Mouse (Mus musculus) cerebellum, adult (tissue): ENCODE data around the gene Nuak1.

Source experiments
- ATAC-seq: cut with Nextera tagmentation; 2 replicates; pipeline ENCODE4 v1.9.2; 2017; ENCODE audit warnings: mild to moderate bottlenecking, moderate library complexity, mixed read lengths; ENCODE audit not compliant: insufficient number of reproducible peaks, low FRiP score, low TSS enrichment

The Nuak1 gene

GRCm38 (mm10) chr10:84412326-84412962, 28.0 kb downstream of the Nuak1 start:
- peak; percentile 63; the same call in 1 of the 2 replicates for ATAC-seq

- ATAC-seq: no peak
Measured at GRCm38 (mm10) chr10:84411122-84412105, 29.0 kb downstream of the Nuak1 start.

GRCm38 (mm10) chr10:84408965-84409660, 31.3 kb downstream of the Nuak1 start:
- no peak for ATAC-seq

- no peak for ATAC-seq
Measured at GRCm38 (mm10) chr10:84405135-84405776, 35.1 kb downstream of the Nuak1 start.

- ATAC-seq: no peak
Measured at GRCm38 (mm10) chr10:84401907-84402371, 38.5 kb downstream of the Nuak1 start.

GRCm38 (mm10) chr10:84401189-84401588, 39.2 kb downstream of the Nuak1 start:
- ATAC-seq: no peak

GRCm38 (mm10) chr10:84400037-84400681, 40.2 kb downstream of the Nuak1 start:
- ATAC-seq: no peak

- ATAC-seq: no peak
Measured at GRCm38 (mm10) chr10:84397276-84397675, 43.1 kb downstream of the Nuak1 start.

- ATAC-seq: peak; percentile 45; the same call in 1 of the 2 replicates
Measured at GRCm38 (mm10) chr10:84395885-84396659, 44.3 kb downstream of the Nuak1 start.

GRCm38 (mm10) chr10:84395259-84395658, 45.1 kb downstream of the Nuak1 start:
- no peak for ATAC-seq

- no peak for ATAC-seq
Measured at GRCm38 (mm10) chr10:84393881-84394280, 46.5 kb downstream of the Nuak1 start.

- ATAC-seq: no peak
Measured at GRCm38 (mm10) chr10:84393405-84393804, 47.0 kb downstream of the Nuak1 start.

- no peak for ATAC-seq
Measured at GRCm38 (mm10) chr10:84392723-84393081, 47.7 kb downstream of the Nuak1 start.

- ATAC-seq: no peak
Measured at GRCm38 (mm10) chr10:84392027-84392722, 48.2 kb downstream of the Nuak1 start.

- ATAC-seq: no peak
Measured at GRCm38 (mm10) chr10:84389707-84390106, 50.7 kb downstream of the Nuak1 start.

GRCm38 (mm10) chr10:84388357-84389141, 51.8 kb downstream of the Nuak1 start:
- ATAC-seq: no peak

GRCm38 (mm10) chr10:84387338-84387737, 53.1 kb downstream of the Nuak1 start:
- no peak for ATAC-seq
